Mouse (Mus musculus): ENCODE measurements around the gene Olfr322.

GRCm38 (mm10) chr11:58698862-58699261 lies 40.3 kb downstream of the Olfr322 start, which contains the start of gene Olfr319:
- no peak for TF ChIP-seq CTCF (IDR thresholded peaks at IDR 0.05; ENCODE audit: insufficient read depth, low read length)
- TF ChIP-seq POLR2A (IDR thresholded peaks at IDR 0.05; ENCODE audit: borderline replicate concordance, extremely low read depth, low read depth, low read length) = no peak
